Mouse (Mus musculus): ENCODE measurements around the gene Col7a1.

Col7a1 gene

DNA sequence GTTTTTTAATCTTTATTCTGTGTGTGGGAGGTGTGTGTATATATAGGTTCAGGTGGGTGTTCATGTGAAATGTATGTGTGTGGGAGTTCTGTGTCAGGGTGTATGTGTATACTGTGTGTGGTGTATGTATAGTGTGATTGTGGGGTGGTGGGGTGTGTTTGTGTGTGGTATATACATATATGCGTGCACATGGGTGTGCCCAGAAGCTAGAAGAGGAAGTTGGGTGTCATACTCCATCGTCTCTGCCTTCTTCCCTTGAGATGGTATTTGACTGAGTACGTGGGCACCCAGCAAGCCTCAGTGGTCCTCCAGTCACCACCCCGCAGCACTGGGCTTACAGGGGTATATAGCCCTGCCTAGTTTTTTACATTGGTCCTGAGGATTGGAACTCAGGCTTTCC is 68.0 kb downstream of the Col7a1 start:
- peak; percentile 1 for DNase-seq (ENCODE audit: low spot score)

GRCm38 (mm10) chr9:109022866-109023685 is 69.7 kb downstream of the Col7a1 start:
- DNase-seq (ENCODE audit: low spot score): peak; percentile 2

GRCm38 (mm10) chr9:109027521-109027920 is 74.1 kb downstream of the Col7a1 start:
- DNase-seq (ENCODE audit: low spot score): no peak

DNA sequence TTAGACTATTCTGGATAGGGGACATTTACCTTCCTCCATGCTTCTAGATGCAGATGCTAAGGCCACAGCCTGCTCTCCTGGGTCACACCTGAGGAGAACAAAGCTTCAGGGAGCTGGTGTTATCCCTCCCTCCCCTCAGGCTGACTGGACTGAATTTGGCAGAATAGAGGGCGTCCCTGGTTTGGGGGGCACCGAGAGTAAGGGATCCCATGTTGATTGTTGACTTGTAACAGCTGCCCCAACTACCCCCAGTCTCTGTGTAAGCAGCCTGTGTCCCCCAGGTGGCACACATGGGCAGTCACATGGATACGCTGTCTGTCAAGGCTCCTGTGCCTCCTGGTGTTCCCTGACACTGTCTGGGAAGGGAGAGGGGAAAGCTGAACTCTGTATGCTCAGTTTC is 75.0 kb downstream of the Col7a1 start:
- DNase-seq (ENCODE audit: low spot score): no peak

DNA sequence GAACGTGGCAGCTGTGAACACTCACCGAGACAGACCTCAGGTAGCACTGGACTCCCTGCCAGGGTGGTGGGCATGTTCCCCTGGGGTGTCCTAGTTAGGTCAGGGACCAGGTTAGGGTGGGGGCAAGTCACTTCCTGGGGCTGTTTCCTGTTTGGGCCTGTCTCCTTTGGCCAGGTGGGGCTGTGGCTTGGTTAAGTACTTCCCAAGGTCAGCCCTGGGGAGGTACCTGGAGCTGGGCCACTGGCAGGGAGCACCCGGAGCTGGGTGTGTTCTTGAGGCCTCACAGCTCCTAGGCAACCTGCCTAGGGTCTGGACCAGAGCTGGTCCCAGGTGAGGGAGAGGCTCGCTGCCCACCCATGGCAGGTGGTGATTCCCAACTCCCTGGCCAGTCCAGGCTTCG is 75.5 kb downstream of the Col7a1 start:
- DNase-seq (ENCODE audit: low spot score): no peak

DNA sequence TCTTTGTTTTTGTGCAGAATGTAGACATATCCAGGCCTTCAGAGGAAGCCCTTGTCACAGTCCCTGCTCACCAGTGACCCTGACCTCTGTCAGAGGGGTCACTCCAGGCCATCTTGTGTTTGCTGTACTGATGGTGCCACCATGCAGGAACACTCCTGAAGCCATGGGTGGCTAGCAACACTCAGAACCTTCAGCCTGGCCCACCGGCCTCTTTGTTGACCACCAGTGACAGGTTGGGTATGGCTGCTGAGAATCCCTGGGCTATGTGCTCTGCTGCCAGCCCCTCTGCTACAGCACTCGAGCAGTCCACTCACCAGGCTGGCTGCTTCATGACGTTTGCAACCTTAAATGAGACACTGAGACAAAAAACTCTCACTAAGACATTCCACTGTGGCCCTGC is 76.9 kb downstream of the Col7a1 start:
- no peak for DNase-seq (ENCODE audit: low spot score)

- DNase-seq (ENCODE audit: low spot score): no peak
Observed at GRCm38 (mm10) chr9:109031001-109031400, 77.6 kb downstream of the Col7a1 start.

DNA sequence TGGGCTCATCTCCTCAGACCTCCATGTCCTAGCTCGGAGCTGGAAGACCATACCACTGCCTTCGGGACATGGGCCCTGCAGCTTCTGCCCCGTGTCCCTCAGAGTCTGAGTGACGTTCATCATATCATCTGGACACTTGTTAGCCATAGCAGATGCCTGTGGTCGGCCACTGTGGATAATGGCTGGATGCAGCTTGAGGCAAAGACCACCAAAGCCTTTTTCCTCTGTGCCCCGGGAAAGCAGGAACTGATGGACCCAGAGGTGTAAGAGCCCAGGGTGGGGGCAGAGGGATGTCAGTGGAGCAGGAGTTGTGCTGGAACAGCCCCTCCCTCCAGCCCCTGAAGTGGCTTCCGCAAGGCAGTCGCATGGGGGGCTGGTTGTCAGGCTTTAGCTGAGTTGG is 78.3 kb downstream of the Col7a1 start:
- DNase-seq (ENCODE audit: low spot score): no peak

GRCm38 (mm10) chr9:109032435-109032834 is 79.0 kb downstream of the Col7a1 start:
- no peak for DNase-seq (ENCODE audit: low spot score)
